Mouse (Mus musculus): ENCODE measurements around the gene Gm3259. TPM values are rescaled to one million over a fixed set of nuclear protein-coding genes. Genes with fewer than 3 reads are reported as not detected.
"Not testable (repeated sequence)": the region's sequence is repeated elsewhere in the genome, so short reads cannot be mapped to it uniquely, and the experiment has no call there.

Gm3259 gene
- polyA plus RNA-seq (2012; fragmentation: generic; extraction: Trizol): not detected

DNA sequence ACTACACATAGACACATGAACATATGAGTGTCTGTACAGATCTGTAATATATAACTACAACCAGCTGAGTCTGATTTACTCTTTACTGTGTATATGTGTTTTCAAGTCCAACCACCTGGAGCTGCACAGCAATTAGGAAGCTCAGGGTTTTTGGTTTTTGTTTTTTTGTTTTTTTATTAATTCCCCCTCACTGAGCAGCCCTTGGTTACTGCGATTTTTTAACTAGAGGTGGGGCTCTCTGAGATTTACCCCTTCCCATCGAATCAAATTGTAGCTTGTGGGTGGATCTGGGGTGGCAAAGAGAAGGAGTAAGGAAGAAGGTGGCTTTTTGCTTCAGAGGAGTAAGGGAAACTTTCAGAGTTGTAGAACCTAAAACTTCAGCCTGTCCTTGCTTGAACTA is at the start of gene Gm3259:
Gene Gm3259, plus strand, starts transcription at position 301 of the 400 bp plus-strand sequence.
- not testable (repeated sequence) for H3K36me3 ChIP-seq (ENCODE audit: control insufficient read depth, insufficient read depth)

DNA sequence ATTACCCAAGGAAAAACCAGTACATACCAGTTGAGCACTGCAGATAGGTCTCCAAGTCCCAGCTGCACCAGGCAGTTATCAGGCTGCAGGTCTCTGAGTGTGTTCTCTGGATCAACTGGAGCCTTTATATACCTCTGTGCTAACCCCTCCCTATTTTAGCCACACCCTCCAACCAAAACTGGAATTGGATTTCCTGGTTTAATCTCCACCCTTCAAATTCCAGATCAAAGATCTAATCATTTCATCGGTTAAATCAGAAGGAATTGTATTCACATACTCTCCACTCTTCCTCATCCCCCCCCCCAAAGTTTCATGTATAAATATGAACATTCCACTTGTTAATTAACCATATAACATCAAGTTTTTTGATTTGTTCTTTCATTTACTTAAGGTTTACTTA is 33.0 kb upstream of the Gm3259 start, which contains the start of gene Gm10424:
Gene Gm10424, minus strand, starts transcription at position 101 of the 400 bp plus-strand sequence.
- not testable (repeated sequence) for H3K4me3 ChIP-seq; H3K4me2 ChIP-seq (ENCODE audit: low read depth); H3ac ChIP-seq (ENCODE audit: control insufficient read depth, insufficient read length); H3K27me3 ChIP-seq (ENCODE audit: control insufficient read depth, insufficient read depth, insufficient read length); H3K36me3 ChIP-seq (ENCODE audit: control insufficient read depth, insufficient read depth); H3K79me2 ChIP-seq (ENCODE audit: control insufficient read depth, insufficient read depth)

More for the DNA sequence above, at the start of gene Gm3259:
- not testable (repeated sequence) for H3K4me3 ChIP-seq; H3K27me3 ChIP-seq (ENCODE audit: control insufficient read depth, insufficient read depth, insufficient read length); H3K79me2 ChIP-seq (ENCODE audit: control insufficient read depth, insufficient read depth); H3ac ChIP-seq (ENCODE audit: control insufficient read depth, insufficient read length); H3K4me2 ChIP-seq (ENCODE audit: low read depth)

Other genes with a start within 250 kb of the Gm3259 start
- gene Gm7942, start 199.0 kb upstream of the Gm3259 start, polyA plus RNA-seq (2012; fragmentation: generic; extraction: Trizol): not detected
- gene Gm16513, start 123.3 kb upstream of the Gm3259 start, polyA plus RNA-seq (2012; fragmentation: generic; extraction: Trizol): not detected
- gene Gm10424, start 33.1 kb upstream of the Gm3259 start, polyA plus RNA-seq (2012; fragmentation: generic; extraction: Trizol): not detected
- gene D5Ertd577e, start 150.9 kb downstream of the Gm3259 start, polyA plus RNA-seq (2012; fragmentation: generic; extraction: Trizol): not detected
- gene Gm3286, start 204.8 kb downstream of the Gm3259 start, polyA plus RNA-seq (2012; fragmentation: generic; extraction: Trizol): not detected